Mouse (Mus musculus) heart, embryonic 15.5 days (tissue): ENCODE measurements at regions not wholly inside any gene's neighbourhood (a gene's known extent, or its start where the extent isn't known, plus 50 kb on each side); places are given as distances from the start of the nearest gene placed in this dataset.

Source experiments
- ATAC-seq: fragments of 200-750 bp; cut with Nextera tagmentation; replicated peaks from 2 replicates; pipeline ENCODE4 v1.8.0; 2017; ENCODE audit warnings: low read depth, moderate TSS enrichment; ENCODE audit not compliant: insufficient number of reproducible peaks, insufficient read depth, low FRiP score
- H3K27ac ChIP-seq: fragments of 300-500 bp; sonication (generic); 2 replicates; pipeline ENCODE4 v1.5.1; 2015; ENCODE audit warnings: mild to moderate bottlenecking, inconsistent platforms
- H3K27me3 ChIP-seq: fragments of 300-500 bp; sonication (generic); 2 replicates; pipeline ENCODE4 v1.6.1; 2015; ENCODE audit warnings: inconsistent platforms
- H3K36me3 ChIP-seq: fragments of 300-500 bp; sonication (generic); 2 replicates; pipeline ENCODE4 v1.6.1; 2015; ENCODE audit warnings: mild to moderate bottlenecking, inconsistent platforms
- H3K4me1 ChIP-seq: fragments of 300-500 bp; sonication (generic); replicated peaks from 2 replicates; pipeline ENCODE4 v1.6.1; 2015; ENCODE audit warnings: inconsistent platforms
- H3K4me2 ChIP-seq: fragments of 300-500 bp; sonication (generic); 2 replicates; pipeline ENCODE4 v1.6.1; 2015; ENCODE audit warnings: inconsistent platforms, mild to moderate bottlenecking, moderate library complexity
- H3K4me3 ChIP-seq: fragments of 300-500 bp; sonication (generic); 2 replicates; pipeline ENCODE4 v1.5.1; 2015; ENCODE audit warnings: mild to moderate bottlenecking, inconsistent platforms
- H3K9ac ChIP-seq: fragments of 300-500 bp; sonication (generic); 2 replicates; pipeline ENCODE4 v1.6.1; 2015; ENCODE audit warnings: mild to moderate bottlenecking, inconsistent platforms
- H3K9me3 ChIP-seq: fragments of 300-500 bp; sonication (generic); replicated peaks from 2 replicates; pipeline ENCODE4 v1.6.1; 2016; ENCODE audit warnings: inconsistent platforms
- WGBS: fragments of 180-500 bp; shearing (Covaris S2); methylation state at CpG from one replicate; pipeline ENCODE4 v1.1.7; 2015; ENCODE audit warnings: mixed read lengths; 5-methylcytosine and 5-hydroxymethylcytosine counted together

- Histone ChIP-seq H3K27ac (no peak overlapping the region), H3K4me3 (no peak overlapping the region), H3K9me3 (no peaks in the 10 kb centered on the region), H3K4me1 (peaks cover 25% of the 10 kb centered on the region), H3K36me3 (no peaks in the 10 kb centered on the region), H3K4me2 (no peak overlapping the region), H3K27me3 (peaks cover 3% of the 10 kb centered on the region; the same call in 1 of the 2 replicates), H3K9ac (no peak overlapping the region)
- WGBS, result 74% methylated on average over 6 of the region's 6 CpGs
- no peak for ATAC-seq
Measured at GRCm38 (mm10) chr12:70631281-70631680, 178.4 kb downstream of the Tmx1 start.

- H3K4me1 ChIP-seq, result peaks cover 25% of the 10 kb centered on the region
Measured at GRCm38 (mm10) chr12:70633194-70633593, 180.3 kb downstream of the Tmx1 start.

GRCm38 (mm10) chr12:70633622-70634365 is 180.9 kb downstream of the Tmx1 start:
- H3K9ac ChIP-seq, result no peak overlapping the region
- peaks cover 3% of the 10 kb centered on the region; the same call in 1 of the 2 replicates for H3K27me3 ChIP-seq
- ATAC-seq, result no peak
- H3K9me3 ChIP-seq, result no peaks in the 10 kb centered on the region
- H3K36me3 ChIP-seq, result no peaks in the 10 kb centered on the region
- no peak overlapping the region for H3K4me3 ChIP-seq
- H3K4me2 ChIP-seq, result no peak overlapping the region
- WGBS, result 17% methylated on average over 13 of the region's 13 CpGs
- no peak overlapping the region for H3K27ac ChIP-seq
- H3K4me1 ChIP-seq, result peaks cover 20% of the 10 kb centered on the region

More at GRCm38 (mm10) chr12:70633194-70633593, 180.3 kb downstream of the Tmx1 start:
- no peak for ATAC-seq
- Histone ChIP-seq H3K36me3 (no peaks in the 10 kb centered on the region), H3K27me3 (peaks cover 3% of the 10 kb centered on the region; the same call in 1 of the 2 replicates), H3K9me3 (no peaks in the 10 kb centered on the region), H3K9ac (no peak overlapping the region), H3K4me2 (no peak overlapping the region), H3K27ac (no peak overlapping the region), H3K4me3 (no peak overlapping the region)
- 29% methylated on average over 4 of the region's 4 CpGs for WGBS

GRCm38 (mm10) chr12:70635997-70636396 is 183.1 kb downstream of the Tmx1 start:
- WGBS, result 92% methylated on average over 7 of the region's 7 CpGs
- no peak overlapping the region for H3K4me2 ChIP-seq
- H3K27ac ChIP-seq, result no peak overlapping the region
- H3K27me3 ChIP-seq, result peaks cover 3% of the 10 kb centered on the region; the same call in 1 of the 2 replicates
- H3K9ac ChIP-seq, result no peak overlapping the region
- ATAC-seq, result no peak
- no peak overlapping the region for H3K4me3 ChIP-seq
- H3K36me3 ChIP-seq, result no peaks in the 10 kb centered on the region
- H3K4me1 ChIP-seq, result peaks cover 13% of the 10 kb centered on the region
- H3K9me3 ChIP-seq, result no peaks in the 10 kb centered on the region

- Histone ChIP-seq H3K4me3 (no peak overlapping the region), H3K4me2 (no peak overlapping the region), H3K9ac (no peak overlapping the region), H3K36me3 (no peaks in the 10 kb centered on the region), H3K27ac (no peak overlapping the region), H3K4me1 (no peaks in the 10 kb centered on the region), H3K27me3 (no peaks in the 10 kb centered on the region), H3K9me3 (no peaks in the 10 kb centered on the region)
- 78% methylated on average over 2 of the region's 2 CpGs for WGBS
- ATAC-seq, result no peak
Measured at GRCm38 (mm10) chr12:70640186-70640585, 185.1 kb upstream of the Frmd6 start.

GRCm38 (mm10) chr12:70644910-70645309 is 180.4 kb upstream of the Frmd6 start:
- Histone ChIP-seq H3K36me3 (no peaks in the 10 kb centered on the region), H3K27me3 (no peaks in the 10 kb centered on the region), H3K27ac (no peak overlapping the region), H3K4me3 (no peak overlapping the region), H3K4me2 (no peak overlapping the region), H3K9me3 (no peaks in the 10 kb centered on the region), H3K4me1 (peaks cover 27% of the 10 kb centered on the region), H3K9ac (no peak overlapping the region)
- no peak for ATAC-seq
- 79% methylated on average over 2 of the region's 2 CpGs for WGBS

- no peaks in the 10 kb centered on the region for H3K9me3 ChIP-seq
- H3K4me2 ChIP-seq, result no peak overlapping the region
- H3K36me3 ChIP-seq, result no peaks in the 10 kb centered on the region
- no peak overlapping the region for H3K9ac ChIP-seq
- H3K4me3 ChIP-seq, result no peak overlapping the region
- H3K27ac ChIP-seq, result no peak overlapping the region
- ATAC-seq, result no peak
- no peaks in the 10 kb centered on the region for H3K27me3 ChIP-seq
- peaks cover 32% of the 10 kb centered on the region for H3K4me1 ChIP-seq
- WGBS, result 68% methylated on average over 3 of the region's 3 CpGs
Measured at GRCm38 (mm10) chr12:70645407-70645806, 179.9 kb upstream of the Frmd6 start.

- Histone ChIP-seq H3K36me3 (no peaks in the 10 kb centered on the region), H3K4me3 (no peak overlapping the region), H3K4me2 (no peak overlapping the region), H3K27ac (peak overlapping the region; percentile 79), H3K9ac (no peak overlapping the region), H3K9me3 (no peaks in the 10 kb centered on the region), H3K27me3 (no peaks in the 10 kb centered on the region), H3K4me1 (peaks cover 36% of the 10 kb centered on the region)
- 40% methylated on average over 6 of the region's 6 CpGs for WGBS
- ATAC-seq, result no peak
Measured at GRCm38 (mm10) chr12:70647516-70647915, 177.8 kb upstream of the Frmd6 start.

- Histone ChIP-seq H3K36me3 (no peaks in the 10 kb centered on the region), H3K9ac (no peak overlapping the region), H3K4me1 (peaks cover 36% of the 10 kb centered on the region), H3K4me3 (no peak overlapping the region), H3K27me3 (no peaks in the 10 kb centered on the region), H3K9me3 (no peaks in the 10 kb centered on the region), H3K27ac (peak overlapping the region; percentile 79), H3K4me2 (no peak overlapping the region)
- 53% methylated on average over 6 of the region's 6 CpGs for WGBS
- peak; percentile 12; the same call in 1 of the 2 replicates for ATAC-seq
Measured at GRCm38 (mm10) chr12:70648179-70648811, 177.0 kb upstream of the Frmd6 start.

- H3K27me3 ChIP-seq, result no peaks in the 10 kb centered on the region
- H3K9me3 ChIP-seq, result no peaks in the 10 kb centered on the region
- peaks cover 37% of the 10 kb centered on the region for H3K4me1 ChIP-seq
- H3K9ac ChIP-seq, result no peak overlapping the region
- H3K27ac ChIP-seq, result peak overlapping the region; percentile 79
- no peaks in the 10 kb centered on the region for H3K36me3 ChIP-seq
- 0 out of 2 replicates have a peak, but pooled peaks have one; percentile 8 for ATAC-seq
- WGBS, result 25% methylated on average over 1 of the region's 1 CpGs
- H3K4me2 ChIP-seq, result no peak overlapping the region
- no peak overlapping the region for H3K4me3 ChIP-seq
Measured at GRCm38 (mm10) chr12:70648812-70649188, 176.5 kb upstream of the Frmd6 start.

- Histone ChIP-seq H3K36me3 (no peaks in the 10 kb centered on the region), H3K4me3 (no peak overlapping the region), H3K4me1 (peaks cover 44% of the 10 kb centered on the region), H3K27me3 (no peaks in the 10 kb centered on the region), H3K27ac (peak overlapping the region; percentile 79), H3K4me2 (no peak overlapping the region), H3K9me3 (no peaks in the 10 kb centered on the region), H3K9ac (no peak overlapping the region)
- WGBS, result 18% methylated on average over 2 of the region's 2 CpGs
- peak; percentile 68 for ATAC-seq
Measured at GRCm38 (mm10) chr12:70649691-70650090, 175.6 kb upstream of the Frmd6 start.
